Mouse (Mus musculus): ENCODE data around the gene Uimc1.

Gene Uimc1

DNA sequence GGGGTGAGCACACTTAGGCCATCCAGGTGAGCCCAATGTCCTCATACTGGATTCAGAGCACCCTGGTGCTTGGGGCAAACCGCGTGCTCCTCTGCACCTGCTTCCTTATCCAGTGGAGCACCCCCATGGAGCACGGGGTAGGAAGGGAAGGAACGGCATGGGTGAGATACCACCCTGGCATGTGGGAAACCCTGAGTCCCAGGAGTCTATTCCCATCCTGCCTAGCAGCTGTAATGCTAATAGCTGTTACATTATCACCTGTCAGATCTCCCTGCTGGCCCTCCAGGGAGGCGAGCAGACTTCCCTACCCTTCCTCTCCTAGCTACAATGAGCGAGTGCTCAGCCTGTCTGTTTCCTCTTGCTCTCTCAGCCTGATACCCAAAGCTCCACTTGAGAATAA, 104.9 kb downstream of the Uimc1 start:
- no peak for DNase-seq (ENCODE audit: low spot score in 2 of 2)

DNA sequence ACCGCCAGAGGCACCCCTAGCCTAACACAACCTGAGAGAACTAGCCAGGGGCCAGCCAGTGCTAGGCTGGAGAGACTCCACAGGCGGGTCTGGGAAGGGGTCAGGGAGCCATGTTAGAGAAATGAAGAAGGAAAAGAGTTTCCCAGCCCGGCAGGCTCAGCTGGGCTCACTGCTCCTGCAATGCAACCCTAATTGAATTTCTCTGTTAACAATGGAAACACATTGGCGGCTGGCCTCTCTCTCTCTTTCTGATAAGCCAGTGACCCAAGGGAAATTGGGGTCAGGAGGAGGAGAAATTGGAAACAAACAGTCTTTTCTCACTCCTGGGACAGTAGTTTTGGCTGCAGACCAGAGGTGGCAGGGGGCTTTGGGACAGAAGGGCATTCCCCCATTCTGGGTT, 105.5 kb downstream of the Uimc1 start:
- no peak for DNase-seq (ENCODE audit: low spot score in 2 of 2)

DNA sequence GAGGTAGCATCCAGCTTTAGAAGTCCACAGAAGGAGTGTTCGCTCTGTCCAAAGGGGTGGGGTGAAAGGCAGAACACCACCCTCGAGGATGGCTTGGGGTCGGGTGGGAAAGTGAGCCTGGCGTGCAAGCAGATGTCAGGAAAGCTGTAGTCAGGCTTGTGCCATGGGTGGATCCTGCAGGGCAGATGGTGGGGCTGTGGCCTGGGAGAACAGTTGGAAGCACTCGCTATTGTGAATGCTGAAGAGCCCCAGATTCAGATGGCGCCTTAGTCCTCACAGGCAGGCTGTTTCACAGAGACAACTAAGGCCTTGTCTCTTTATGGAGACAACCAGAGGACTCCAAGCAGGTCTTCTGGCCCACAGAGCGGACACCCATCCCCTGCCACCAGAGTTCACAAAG, 107.9 kb downstream of the Uimc1 start:
- DNase-seq (ENCODE audit: low spot score in 2 of 2): no peak

DNA sequence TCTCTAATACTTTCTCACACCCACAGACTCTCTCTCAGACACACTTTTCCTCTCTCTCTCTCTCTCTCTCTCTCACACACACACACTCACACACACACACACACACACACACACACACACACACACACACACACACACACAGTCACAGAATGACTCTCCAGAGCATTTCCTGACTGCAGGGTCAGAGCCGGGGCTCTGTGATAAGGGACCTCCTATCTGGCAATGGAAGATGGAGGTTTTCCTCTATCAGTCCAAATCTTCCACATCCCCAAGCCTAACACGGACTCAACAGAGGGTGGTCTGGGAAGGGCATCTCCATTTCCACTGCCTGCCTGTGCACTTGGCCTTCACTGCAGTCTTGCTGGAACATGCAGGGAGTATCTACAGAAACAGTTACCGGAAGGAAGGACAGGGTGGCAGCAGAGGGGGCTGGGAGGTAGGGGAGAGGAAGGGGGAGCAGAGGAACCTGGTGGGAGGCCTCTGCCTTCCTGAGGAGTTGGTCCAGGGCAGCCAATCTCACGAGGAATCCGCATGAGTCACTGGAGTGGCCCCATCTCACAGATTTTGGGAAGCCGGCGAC, 111.8 kb downstream of the Uimc1 start:
- no peak for DNase-seq (ENCODE audit: low spot score in 2 of 2)

DNA sequence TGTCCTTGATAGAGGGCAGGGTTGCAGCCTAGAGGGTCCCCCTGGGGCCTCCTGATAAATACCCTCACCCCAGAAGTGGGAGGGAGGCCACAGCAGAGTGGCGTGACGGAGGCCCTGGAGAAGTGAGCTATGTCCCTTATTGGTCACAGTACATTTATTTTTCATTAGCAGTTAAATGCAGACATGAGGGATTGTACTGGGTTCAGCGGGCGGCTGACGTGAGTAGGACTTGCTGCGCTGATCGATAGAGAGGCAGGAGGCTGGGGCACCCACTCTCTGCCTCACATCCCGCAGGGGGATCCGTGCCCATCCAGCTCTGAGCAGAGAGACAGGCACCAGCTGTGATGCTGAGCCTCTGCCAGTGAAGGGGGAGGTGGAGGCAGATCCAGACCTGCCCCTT, 112.7 kb downstream of the Uimc1 start:
- no peak for DNase-seq (ENCODE audit: low spot score in 2 of 2)

DNA sequence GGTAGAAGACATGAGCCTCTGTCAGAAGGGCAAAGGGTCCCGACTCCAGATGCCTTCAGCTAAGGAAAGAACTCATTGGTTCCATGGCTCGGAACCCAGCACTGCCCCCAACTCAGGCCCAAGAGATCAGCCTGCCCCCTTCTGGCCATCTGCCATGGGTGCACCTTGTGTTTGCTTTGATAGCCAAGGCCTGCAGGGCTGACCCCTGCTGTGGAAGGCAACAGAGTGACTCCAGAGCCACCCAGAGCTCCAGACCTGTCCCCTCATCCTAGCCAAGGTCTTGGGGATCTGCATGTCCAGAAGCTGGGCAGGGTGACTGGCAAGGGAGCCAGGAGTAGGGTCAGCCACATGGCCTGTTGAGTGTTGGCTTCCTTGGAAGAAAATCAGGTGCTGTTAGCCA, 116.5 kb downstream of the Uimc1 start:
- no peak for DNase-seq (ENCODE audit: low spot score in 2 of 2)

DNA sequence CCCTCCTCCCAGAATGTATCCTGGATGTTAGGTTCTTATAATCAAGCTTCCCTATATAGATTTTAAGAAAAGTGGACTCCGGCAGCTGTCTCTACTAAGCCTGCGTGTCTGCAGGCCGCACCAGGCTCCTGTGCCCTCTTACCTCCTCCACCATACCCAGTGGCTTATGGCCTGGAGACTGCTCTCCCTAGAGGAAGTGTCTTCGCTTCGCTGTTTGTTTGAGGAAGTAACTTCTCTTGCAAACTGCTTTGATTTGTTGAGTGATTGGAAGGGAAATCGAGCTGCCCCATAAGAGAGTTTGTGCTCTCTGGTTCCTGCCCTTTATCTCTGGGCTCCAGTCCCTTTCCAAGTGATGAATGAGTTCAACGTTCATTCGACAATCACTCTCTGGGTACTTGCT, 117.1 kb downstream of the Uimc1 start:
- DNase-seq (ENCODE audit: low spot score in 2 of 2): no peak

DNA sequence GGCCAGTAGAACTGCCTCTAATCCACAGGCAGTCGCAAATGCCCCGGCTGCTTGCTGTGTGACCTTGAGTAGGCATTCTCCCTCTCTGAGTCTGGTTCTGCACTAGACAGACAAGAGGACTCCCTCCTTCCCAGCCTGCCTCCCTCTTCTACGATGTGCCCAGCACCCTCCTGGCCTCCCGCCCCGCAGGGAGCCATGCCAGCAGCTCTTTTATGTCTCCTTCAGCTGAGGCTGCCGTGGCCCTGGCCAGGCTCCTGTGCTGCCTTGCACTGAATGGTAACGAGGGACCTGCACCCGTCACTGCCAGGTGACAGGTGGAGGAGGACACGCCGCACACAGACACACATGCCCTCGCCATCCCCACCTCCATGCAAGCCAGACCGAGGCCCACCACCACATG, 119.1 kb downstream of the Uimc1 start:
- no peak for DNase-seq (ENCODE audit: low spot score in 2 of 2)

DNA sequence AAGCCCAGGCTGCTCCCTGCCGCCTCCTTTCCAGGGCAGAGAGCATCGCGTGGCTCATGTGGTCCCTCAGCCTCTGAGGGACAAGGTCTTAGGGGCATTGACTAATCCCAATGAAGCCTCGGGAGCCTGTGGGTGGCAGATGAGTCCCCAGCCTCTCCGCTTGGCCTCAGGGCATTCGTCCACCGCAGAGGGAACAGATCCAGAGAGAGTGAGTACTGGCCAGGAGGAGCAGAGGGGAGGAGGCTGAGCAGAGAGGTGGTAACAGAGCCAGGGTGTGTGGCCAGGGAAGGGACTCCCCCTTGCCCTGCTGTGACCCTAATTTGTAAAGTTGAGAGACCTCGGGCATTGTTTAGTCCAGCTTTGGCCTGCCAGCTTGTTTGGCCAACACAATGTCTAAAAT, 121.3 kb downstream of the Uimc1 start:
- no peak for DNase-seq (ENCODE audit: low spot score in 2 of 2)

Data from frontal cortex, postnatal 14 days (tissue).